Mouse (Mus musculus) stomach, postnatal 0 days (tissue): ENCODE measurements at regions not wholly inside any gene's neighbourhood (a gene's known extent, or its start where the extent isn't known, plus 50 kb on each side); places are given as distances from the start of the nearest gene placed in this dataset.

Experiments
- ATAC-seq: fragments of 200-750 bp; cut with Nextera tagmentation; 2 replicates; pipeline ENCODE4 v1.8.0; 2017; ENCODE audit not compliant: low FRiP score, low TSS enrichment
- DNase-seq: peaks from one replicate; pipeline ENCODE4 v3.0.0-alpha.2; 2016; ENCODE audit warnings: low spot score
- H3K27ac ChIP-seq: fragments of 300-500 bp; sonication (generic); replicated peaks from 2 replicates; pipeline ENCODE4 v1.5.1; 2014; ENCODE audit warnings: mild to moderate bottlenecking, control low read depth
- H3K27me3 ChIP-seq: fragments of 300-500 bp; sonication (generic); 2 replicates; pipeline ENCODE4 v1.6.1; 2014; ENCODE audit warnings: low read length; ENCODE audit not compliant: control insufficient read depth, insufficient read depth
- H3K36me3 ChIP-seq: fragments of 300-500 bp; sonication (generic); 2 replicates; pipeline ENCODE4 v1.6.1; 2014; ENCODE audit warnings: low read length, mixed read lengths; ENCODE audit not compliant: control insufficient read depth, insufficient read depth
- H3K4me1 ChIP-seq: fragments of 300-500 bp; sonication (generic); replicated peaks from 2 replicates; pipeline ENCODE4 v1.6.1; 2014; ENCODE audit warnings: antibody characterized with exemption; ENCODE audit not compliant: control insufficient read depth, insufficient read depth
- H3K4me2 ChIP-seq: fragments of 300-500 bp; sonication (generic); replicated peaks from 2 replicates; pipeline ENCODE4 v1.6.1; 2014; ENCODE audit warnings: low read depth, mild to moderate bottlenecking, control low read depth, moderate library complexity
- H3K4me3 ChIP-seq: fragments of 300-500 bp; sonication (generic); 2 replicates; pipeline ENCODE4 v1.5.1; 2014; ENCODE audit warnings: low read depth, low read length, control low read depth
- H3K9ac ChIP-seq: fragments of 300-500 bp; sonication (generic); 2 replicates; pipeline ENCODE4 v1.6.1; 2014; ENCODE audit warnings: mild to moderate bottlenecking, low read length, control low read depth, mixed read lengths
- H3K9me3 ChIP-seq: fragments of 300-500 bp; sonication (generic); 2 replicates; pipeline ENCODE4 v1.6.1; 2016; ENCODE audit warnings: low read length; ENCODE audit not compliant: control insufficient read depth
- CTCF ChIP-seq: IDR thresholded peaks from 2 replicates; pipeline ENCODE4 v1.5.1; 2016; ENCODE audit warnings: antibody characterized with exemption, low read depth, mild to moderate bottlenecking, moderate library complexity
- EP300 ChIP-seq: optimal IDR thresholded peaks from 2 replicates; pipeline ENCODE3; 2016; ENCODE audit warnings: antibody characterized with exemption
- WGBS: fragments of 180-500 bp; shearing (Covaris S2); extraction: QIAGEN DNeasy Blood & Tissue Kit; methylation state at CpG from one replicate; pipeline ENCODE4 v1.1.7; 2014; 5-methylcytosine and 5-hydroxymethylcytosine counted together

GRCm38 (mm10) chr1:126923981-126924380, 93.4 kb upstream of the Nckap5 start:
- no peak for ATAC-seq
- no peak for DNase-seq
- Histone ChIP-seq H3K27ac (no peak overlapping the region), H3K4me2 (no peak overlapping the region), H3K4me3 (no peak overlapping the region), H3K4me1 (no peaks in the 10 kb centered on the region), H3K27me3 (no peaks in the 10 kb centered on the region), H3K9ac (no peak overlapping the region), H3K36me3 (no peaks in the 10 kb centered on the region), H3K9me3 (no peaks in the 10 kb centered on the region)
- 88% methylated on average over 4 of the region's 4 CpGs for WGBS
- TF ChIP-seq EP300 (no peak), CTCF (no peak)

- ATAC-seq (no peak), DNase-seq (no peak)
- no peak for TF ChIP-seq CTCF
- TF ChIP-seq EP300 = no peak
- Histone ChIP-seq H3K4me3 (no peak overlapping the region), H3K36me3 (no peaks in the 10 kb centered on the region), H3K27me3 (no peaks in the 10 kb centered on the region), H3K4me2 (no peak overlapping the region), H3K9ac (no peak overlapping the region), H3K4me1 (no peaks in the 10 kb centered on the region), H3K9me3 (no peaks in the 10 kb centered on the region), H3K27ac (no peak overlapping the region)
- WGBS = 80% methylated on average over 4 of the region's 4 CpGs
Observed at GRCm38 (mm10) chr1:126922231-126922630, 91.6 kb upstream of the Nckap5 start.

- no peak overlapping the region for H3K9ac ChIP-seq
- H3K27me3 ChIP-seq = no peaks in the 10 kb centered on the region
- H3K27ac ChIP-seq = no peak overlapping the region
- no peaks in the 10 kb centered on the region for H3K9me3 ChIP-seq
- DNase-seq (no peak), ATAC-seq (no peak)
- H3K4me2 ChIP-seq = no peak overlapping the region
- H3K36me3 ChIP-seq = no peaks in the 10 kb centered on the region
- WGBS = 66% methylated on average over 1 of the region's 1 CpGs
- no peak overlapping the region for H3K4me3 ChIP-seq
- TF ChIP-seq CTCF = no peak
- no peak for TF ChIP-seq EP300
- H3K4me1 ChIP-seq = no peaks in the 10 kb centered on the region
Observed at GRCm38 (mm10) chr1:126918876-126919275, 88.3 kb upstream of the Nckap5 start.

GRCm38 (mm10) chr1:126917872-126918271, 87.3 kb upstream of the Nckap5 start:
- no peaks in the 10 kb centered on the region for H3K27me3 ChIP-seq
- H3K9me3 ChIP-seq = no peaks in the 10 kb centered on the region
- no peaks in the 10 kb centered on the region for H3K36me3 ChIP-seq
- H3K27ac ChIP-seq = no peak overlapping the region
- no peak for DNase-seq
- no peak overlapping the region for H3K4me2 ChIP-seq
- H3K9ac ChIP-seq = no peak overlapping the region
- no peak overlapping the region for H3K4me3 ChIP-seq
- no peaks in the 10 kb centered on the region for H3K4me1 ChIP-seq
- 16% methylated on average over 6 of the region's 6 CpGs for WGBS
- peak; percentile 60; the same call in 1 of the 2 replicates for ATAC-seq
- TF ChIP-seq EP300 = no peak
- TF ChIP-seq CTCF = no peak

- TF ChIP-seq CTCF (no peak), EP300 (no peak)
- Histone ChIP-seq H3K9ac (no peak overlapping the region), H3K4me3 (no peak overlapping the region), H3K27me3 (no peaks in the 10 kb centered on the region), H3K4me2 (no peak overlapping the region), H3K4me1 (no peaks in the 10 kb centered on the region), H3K36me3 (no peaks in the 10 kb centered on the region), H3K27ac (no peak overlapping the region), H3K9me3 (no peaks in the 10 kb centered on the region)
- DNase-seq (no peak), ATAC-seq (no peak)
- WGBS = 81% methylated on average over 6 of the region's 6 CpGs
Observed at GRCm38 (mm10) chr1:126916369-126916768, 85.8 kb upstream of the Nckap5 start.

- no peak overlapping the region for H3K4me2 ChIP-seq
- no peaks in the 10 kb centered on the region for H3K4me1 ChIP-seq
- no peak overlapping the region for H3K27ac ChIP-seq
- H3K27me3 ChIP-seq = no peaks in the 10 kb centered on the region
- TF ChIP-seq EP300 (no peak), CTCF (no peak)
- H3K36me3 ChIP-seq = no peaks in the 10 kb centered on the region
- no peak overlapping the region for H3K4me3 ChIP-seq
- no peak overlapping the region for H3K9ac ChIP-seq
- ATAC-seq (no peak; the same call in 1 of the 2 replicates), DNase-seq (no peak)
- 36% methylated on average over 12 of the region's 12 CpGs for WGBS
- H3K9me3 ChIP-seq = no peaks in the 10 kb centered on the region
Observed at GRCm38 (mm10) chr1:126911277-126912060, 80.9 kb upstream of the Nckap5 start.
